Mouse (Mus musculus) limb, embryonic 10.5 days (tissue): Measurements from ENCODE around the gene Rftn1. TPM values are rescaled to one million over a fixed set of nuclear protein-coding genes. Genes with fewer than 3 reads are reported as not detected.

Source experiments
- DNase-seq: peaks from one replicate; pipeline ENCODE4 v3.0.0-alpha.2; 2017; ENCODE audit warnings: low spot score
- H3K27ac ChIP-seq: fragments of 300-500 bp; sonication (generic); 2 replicates; pipeline ENCODE4 v1.5.1; 2016; ENCODE audit warnings: mild to moderate bottlenecking
- H3K27me3 ChIP-seq: fragments of 300-500 bp; sonication (generic); 2 replicates; pipeline ENCODE4 v1.6.1; 2016; ENCODE audit warnings: low read depth, mild to moderate bottlenecking; ENCODE audit not compliant: poor library complexity, severe bottlenecking
- H3K36me3 ChIP-seq: fragments of 300-500 bp; sonication (generic); 2 replicates; pipeline ENCODE4 v1.6.1; 2016; ENCODE audit warnings: mild to moderate bottlenecking, moderate library complexity
- H3K4me1 ChIP-seq: fragments of 300-500 bp; sonication (generic); 2 replicates; pipeline ENCODE4 v1.6.1; 2016
- H3K4me3 ChIP-seq: fragments of 300-500 bp; sonication (generic); 2 replicates; pipeline ENCODE4 v1.5.1; 2016; ENCODE audit warnings: mild to moderate bottlenecking, moderate library complexity
- H3K9me3 ChIP-seq: fragments of 300-500 bp; sonication (generic); replicated peaks from 2 replicates; pipeline ENCODE4 v1.6.1; 2016; ENCODE audit warnings: mild to moderate bottlenecking
- WGBS: fragments of 180-500 bp; shearing (Covaris S2); methylation state at CpG from one replicate; pipeline ENCODE4 v1.1.7; 2016; 5-methylcytosine and 5-hydroxymethylcytosine counted together
- polyA plus RNA-seq: library from polyadenylated mRNA; unstranded; fragments of >200 nt; fragmentation: Nextera tagmentation; extraction: Ambion mirVana; gene quantifications from 2 replicates; pipeline ENCODE4 v1.2.1, GENCODE M21; 2016

Rftn1 gene
- polyA plus RNA-seq = 6.3 and 7.2 TPM in 2 replicates

DNA sequence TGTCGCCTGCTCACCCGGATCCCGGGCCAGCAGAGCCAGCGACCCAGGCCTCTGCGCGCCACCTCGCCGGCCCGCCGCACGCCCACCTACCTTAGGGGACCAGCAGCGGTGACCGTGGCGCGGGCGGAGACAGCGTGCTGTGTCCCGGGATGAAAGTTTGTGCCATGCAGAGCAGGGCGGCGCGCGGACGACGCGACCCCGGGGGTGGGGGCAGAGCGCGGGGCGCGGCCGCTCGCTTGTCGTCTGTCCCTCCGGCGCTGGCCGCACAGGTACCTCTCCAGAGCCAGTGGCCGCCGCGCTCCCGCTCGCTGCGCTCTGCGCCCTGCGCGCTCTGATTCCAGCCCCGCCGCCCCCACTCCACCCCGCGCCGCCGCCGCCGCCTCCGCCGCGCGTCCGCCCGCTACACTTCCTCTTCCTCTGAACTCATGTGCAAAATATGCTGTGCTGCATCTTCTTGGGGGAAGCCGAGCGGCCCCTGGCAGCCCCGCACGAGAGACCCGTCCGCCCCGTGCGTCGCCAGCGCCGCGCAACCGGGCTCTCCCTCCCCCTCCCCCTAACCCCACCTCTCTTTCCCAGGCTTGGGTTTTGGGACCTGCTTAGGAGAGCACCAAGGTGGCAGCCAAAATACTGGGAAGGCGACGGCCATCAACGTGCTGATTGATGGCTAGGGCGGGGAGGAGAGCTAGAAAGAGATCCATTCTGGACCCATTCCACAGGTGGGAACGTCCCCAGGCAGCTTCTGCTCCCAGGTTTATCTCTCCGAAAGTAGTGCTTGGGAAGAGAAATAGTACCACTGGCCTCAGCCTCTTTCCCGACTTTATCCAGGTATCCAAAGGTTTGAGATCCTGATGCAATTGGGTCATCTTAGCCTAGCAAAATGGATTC lies at the start of gene Rftn1:
Gene Rftn1 (minus strand): TSS at position 544 of the 885 bp plus-strand sequence.
- DNase-seq = peak; percentile 76
- 1% methylated on average over 79 of the region's 79 CpGs for WGBS
- no peaks in the 10 kb centered on the region for H3K9me3 ChIP-seq
- H3K36me3 ChIP-seq = no peaks in the 10 kb centered on the region
- peaks cover 33% of the 10 kb centered on the region for H3K4me1 ChIP-seq
- peak within 1 kb of the TSS; percentile 83 for H3K27ac ChIP-seq
- peaks cover 38% of the 10 kb centered on the region for H3K27me3 ChIP-seq
- peak within 1 kb of the TSS; percentile 81 for H3K4me3 ChIP-seq

DNA sequence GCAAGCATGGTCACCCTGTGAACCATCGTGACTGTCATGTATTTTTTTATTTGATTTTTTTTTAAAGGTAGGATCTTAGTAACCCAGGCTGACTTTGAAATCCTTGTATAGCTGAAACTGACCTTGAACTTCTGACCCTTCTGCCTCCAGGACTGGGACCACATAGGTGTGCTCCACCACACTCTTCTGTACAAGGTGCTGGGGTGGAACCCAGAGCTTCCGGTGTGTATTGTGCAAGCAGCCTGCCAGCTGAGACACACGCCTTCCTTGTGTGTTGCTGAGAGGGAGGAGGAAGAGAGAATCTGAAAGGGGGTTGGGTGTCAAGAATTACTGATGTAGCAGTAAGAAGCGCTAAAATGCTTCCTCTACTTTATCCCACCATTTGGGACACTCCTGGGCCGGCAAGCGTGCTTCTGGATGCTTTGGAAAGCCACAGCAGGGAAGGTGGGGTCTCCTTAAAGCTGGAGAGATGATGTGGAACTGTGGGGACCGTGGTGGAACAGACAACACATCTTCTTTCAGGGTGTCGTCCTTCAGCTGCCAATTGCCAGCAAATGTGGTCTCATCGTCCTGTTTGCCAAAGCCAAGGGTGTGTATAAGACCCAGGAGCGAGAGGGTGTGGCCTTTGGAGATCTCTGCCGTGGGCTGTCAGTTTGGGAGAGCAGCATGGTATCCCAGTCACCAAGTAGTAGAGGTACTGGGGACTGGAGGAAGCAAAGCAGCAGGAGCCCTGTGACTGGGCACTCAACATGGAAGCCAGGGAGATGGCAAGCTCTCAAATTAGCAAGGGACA lies 47.5 kb upstream of the Rftn1 start:
- WGBS = 64% methylated on average over 11 of the region's 11 CpGs
- H3K4me1 ChIP-seq = peaks cover 15% of the 10 kb centered on the region
- H3K27ac ChIP-seq = no peak overlapping the region
- no peaks in the 10 kb centered on the region for H3K27me3 ChIP-seq
- H3K9me3 ChIP-seq = no peaks in the 10 kb centered on the region
- DNase-seq = no peak
- no peaks in the 10 kb centered on the region for H3K36me3 ChIP-seq
- H3K4me3 ChIP-seq = no peak overlapping the region

DNA sequence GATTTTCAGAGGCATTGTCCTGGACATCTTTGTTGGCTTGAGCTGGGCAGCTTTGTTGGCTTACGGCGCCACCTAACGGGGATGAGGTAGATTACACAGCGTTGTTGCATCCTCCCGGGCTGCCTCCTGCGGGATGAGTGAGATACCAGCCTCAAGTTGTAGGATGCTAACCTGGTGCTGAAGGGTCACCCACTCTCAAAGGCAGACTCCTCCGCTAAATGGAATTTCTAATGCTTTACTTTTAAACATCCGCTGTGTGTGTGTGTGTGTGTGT lies 46.9 kb upstream of the Rftn1 start:
- DNase-seq = peak; percentile 89
- H3K27me3 ChIP-seq = no peaks in the 10 kb centered on the region
- no peaks in the 10 kb centered on the region for H3K36me3 ChIP-seq
- no peak overlapping the region for H3K4me3 ChIP-seq
- H3K27ac ChIP-seq = no peak overlapping the region; the same call in 1 of the 2 replicates
- no peaks in the 10 kb centered on the region for H3K9me3 ChIP-seq
- 9% methylated on average over 8 of the region's 8 CpGs for WGBS
- H3K4me1 ChIP-seq = peaks cover 15% of the 10 kb centered on the region

DNA sequence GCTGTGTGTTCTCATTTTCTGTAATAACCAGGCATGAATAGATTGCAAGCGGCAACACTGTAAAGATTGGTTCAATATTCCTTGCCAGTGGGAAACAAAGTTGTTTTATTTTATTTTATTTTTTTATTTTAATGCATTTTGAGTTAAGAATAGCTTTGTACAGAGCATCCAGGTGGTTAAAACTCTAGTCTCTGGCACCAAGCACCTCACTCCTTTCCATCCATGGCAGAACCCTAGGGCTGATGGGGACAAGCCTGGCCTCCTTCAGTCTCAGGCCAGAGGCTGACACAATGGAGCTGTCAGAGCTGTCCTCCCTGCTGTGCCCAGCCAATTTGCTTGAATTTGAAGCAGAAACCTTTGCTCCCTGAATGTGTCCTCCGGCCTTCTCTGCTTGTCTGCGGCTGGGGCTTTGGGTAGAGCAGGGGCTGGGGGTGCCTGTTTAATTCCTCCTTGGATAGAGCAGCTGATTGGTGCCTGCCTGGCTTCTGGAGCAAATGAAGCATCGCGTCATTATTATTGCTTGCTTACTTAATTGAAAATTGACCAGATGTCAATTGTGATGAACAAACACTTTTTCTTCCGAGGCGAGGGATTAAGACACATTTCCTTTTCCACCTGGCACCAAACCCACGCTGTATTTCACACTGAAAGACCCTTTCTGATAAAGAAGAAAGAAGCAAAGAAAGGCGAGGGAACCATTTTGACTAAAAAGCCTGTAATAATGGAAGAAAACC lies 46.4 kb upstream of the Rftn1 start:
- no peak for DNase-seq
- 50% methylated on average over 9 of the region's 9 CpGs for WGBS
- no peak overlapping the region for H3K4me3 ChIP-seq
- H3K4me1 ChIP-seq = peaks cover 15% of the 10 kb centered on the region
- H3K27ac ChIP-seq = peak overlapping the region; percentile 57
- no peaks in the 10 kb centered on the region for H3K36me3 ChIP-seq
- no peaks in the 10 kb centered on the region for H3K27me3 ChIP-seq
- no peaks in the 10 kb centered on the region for H3K9me3 ChIP-seq

DNA sequence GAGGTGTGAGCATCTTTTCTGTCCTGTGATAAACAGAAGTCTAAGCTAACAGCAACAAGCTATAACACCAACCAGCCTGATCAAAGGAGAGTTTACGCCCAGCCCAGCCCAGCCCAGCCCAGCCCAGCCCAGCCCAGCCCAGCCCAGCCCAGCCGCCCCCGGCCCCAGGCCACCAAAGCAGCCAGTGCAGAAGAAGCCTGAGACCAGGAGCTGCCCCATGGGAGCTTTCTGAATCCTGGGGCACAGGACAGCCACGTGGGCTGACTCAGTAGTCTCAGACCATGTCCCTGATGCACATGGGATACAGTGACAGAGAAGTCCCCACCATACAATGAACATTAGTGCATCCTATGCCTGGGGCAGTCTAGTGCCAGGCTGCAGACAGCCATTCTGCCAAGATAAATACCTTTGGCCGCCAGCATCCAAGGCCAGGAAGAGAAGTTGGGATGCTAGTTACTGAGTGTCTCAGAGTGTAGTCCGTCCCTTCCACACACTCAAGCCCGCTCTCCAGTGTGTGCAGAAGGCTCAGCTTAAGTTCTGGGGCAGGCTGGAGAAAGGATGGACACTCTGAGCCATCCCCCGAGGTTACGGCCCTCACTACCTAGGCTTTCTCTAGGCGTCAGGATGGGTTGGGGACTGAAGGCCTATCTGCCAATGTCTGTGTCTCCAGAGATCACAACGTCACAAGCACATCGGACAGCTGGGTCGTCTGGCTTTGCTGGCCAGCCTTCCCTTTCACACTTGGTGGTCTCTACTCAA lies 45.6 kb upstream of the Rftn1 start:
- Histone ChIP-seq H3K9me3 (no peaks in the 10 kb centered on the region), H3K27me3 (no peaks in the 10 kb centered on the region), H3K4me1 (peaks cover 15% of the 10 kb centered on the region), H3K27ac (no peak overlapping the region; the same call in 1 of the 2 replicates), H3K36me3 (no peaks in the 10 kb centered on the region), H3K4me3 (no peak overlapping the region)
- 55% methylated on average over 13 of the region's 13 CpGs for WGBS
- no peak for DNase-seq

DNA sequence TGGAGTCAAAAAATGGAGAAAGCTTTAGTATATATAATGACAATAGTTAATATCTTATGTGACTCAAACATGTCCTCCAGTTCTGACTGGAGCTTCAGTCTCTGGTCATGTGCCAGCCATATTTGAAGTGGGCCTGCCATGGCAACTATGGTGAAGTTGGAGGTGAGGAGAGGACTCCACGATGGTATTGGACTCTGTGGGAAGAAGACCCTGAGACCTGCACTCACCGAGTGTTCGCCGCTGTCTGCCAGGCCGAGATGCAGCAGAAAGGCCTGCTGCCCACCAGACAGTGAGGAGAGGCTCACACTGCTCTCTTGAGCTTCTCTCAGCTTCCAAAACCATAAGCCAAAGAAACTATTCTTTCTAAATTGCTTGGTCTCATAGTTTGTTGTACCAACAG lies 43.5 kb upstream of the Rftn1 start:
- 91% methylated on average over 5 of the region's 5 CpGs for WGBS
- no peak for DNase-seq
- no peak overlapping the region for H3K27ac ChIP-seq

DNA sequence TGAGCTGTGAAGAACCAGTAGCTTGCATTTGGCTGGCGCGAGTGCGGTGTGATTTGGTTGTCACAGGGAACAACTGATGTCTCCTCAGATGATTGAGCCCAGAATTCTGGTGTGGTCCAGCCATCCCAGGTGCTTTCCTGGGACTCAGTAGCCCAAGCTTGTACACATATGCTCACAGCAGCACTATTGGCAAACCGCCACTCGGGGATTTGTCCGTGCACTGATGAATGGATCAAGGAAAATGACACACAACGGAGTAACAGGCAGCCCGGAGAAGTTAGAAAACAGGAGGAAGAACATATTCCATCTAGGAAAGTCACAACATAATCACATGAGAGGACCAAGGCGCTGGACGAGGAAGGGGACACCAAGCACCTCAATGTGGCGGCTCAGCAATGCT lies 42.3 kb upstream of the Rftn1 start:
- H3K36me3 ChIP-seq = no peaks in the 10 kb centered on the region
- no peak overlapping the region for H3K27ac ChIP-seq
- peaks cover 15% of the 10 kb centered on the region for H3K4me1 ChIP-seq
- 95% methylated on average over 11 of the region's 11 CpGs for WGBS
- no peak overlapping the region for H3K4me3 ChIP-seq
- no peaks in the 10 kb centered on the region for H3K27me3 ChIP-seq
- no peak for DNase-seq
- H3K9me3 ChIP-seq = no peaks in the 10 kb centered on the region

More for the DNA sequence above, 43.5 kb upstream of the Rftn1 start:
- Histone ChIP-seq H3K36me3 (no peaks in the 10 kb centered on the region), H3K9me3 (no peaks in the 10 kb centered on the region), H3K27me3 (no peaks in the 10 kb centered on the region), H3K4me1 (peaks cover 15% of the 10 kb centered on the region), H3K4me3 (no peak overlapping the region)

DNA sequence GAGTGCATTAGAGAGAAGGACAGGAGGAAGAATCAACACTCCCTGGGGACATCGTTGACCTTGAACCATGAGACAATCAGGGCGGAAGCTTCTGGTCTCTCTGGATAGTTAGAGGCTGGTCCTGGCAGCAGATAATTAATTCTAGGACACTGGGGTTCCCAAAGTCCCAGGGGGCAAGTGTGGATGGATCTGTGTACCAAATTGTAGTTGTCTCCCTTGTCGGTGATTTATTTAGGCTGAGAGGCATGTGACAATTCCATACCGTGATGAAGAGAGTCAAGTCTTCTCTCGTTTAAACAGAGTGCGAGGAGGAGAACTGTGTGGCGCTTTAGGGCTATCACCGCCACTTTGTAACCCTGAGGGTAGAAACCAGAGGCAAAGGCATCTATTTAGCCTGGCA lies 40.7 kb upstream of the Rftn1 start:
- Histone ChIP-seq H3K4me3 (no peak overlapping the region), H3K27ac (no peak overlapping the region), H3K27me3 (no peaks in the 10 kb centered on the region), H3K9me3 (no peaks in the 10 kb centered on the region), H3K4me1 (peaks cover 6% of the 10 kb centered on the region), H3K36me3 (no peaks in the 10 kb centered on the region)
- DNase-seq = no peak
- 88% methylated on average over 8 of the region's 8 CpGs for WGBS

DNA sequence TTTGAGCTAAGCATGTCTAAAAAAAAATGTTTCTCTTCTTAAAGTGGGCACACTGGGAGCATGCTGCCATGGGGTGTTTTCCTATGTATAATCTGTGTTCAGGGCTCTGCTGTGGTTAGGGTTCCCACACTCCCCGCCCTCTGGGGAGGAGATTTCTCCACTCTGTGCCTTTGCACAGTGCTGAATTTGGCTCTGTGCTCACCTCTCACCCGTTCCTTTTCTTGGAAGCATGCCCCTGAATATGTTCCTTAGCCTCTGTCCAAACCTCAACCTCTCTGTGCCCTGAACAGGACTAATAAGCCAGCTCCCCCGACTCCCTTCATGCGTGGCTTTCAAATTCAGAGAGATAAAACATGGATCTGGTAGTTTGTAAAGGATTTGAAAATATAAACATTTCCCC lies 39.1 kb upstream of the Rftn1 start:
- Histone ChIP-seq H3K27ac (no peak overlapping the region), H3K4me1 (no peaks in the 10 kb centered on the region), H3K9me3 (no peaks in the 10 kb centered on the region), H3K4me3 (no peak overlapping the region), H3K36me3 (no peaks in the 10 kb centered on the region), H3K27me3 (no peaks in the 10 kb centered on the region)
- WGBS = 83% methylated on average over 4 of the region's 4 CpGs
- no peak for DNase-seq

DNA sequence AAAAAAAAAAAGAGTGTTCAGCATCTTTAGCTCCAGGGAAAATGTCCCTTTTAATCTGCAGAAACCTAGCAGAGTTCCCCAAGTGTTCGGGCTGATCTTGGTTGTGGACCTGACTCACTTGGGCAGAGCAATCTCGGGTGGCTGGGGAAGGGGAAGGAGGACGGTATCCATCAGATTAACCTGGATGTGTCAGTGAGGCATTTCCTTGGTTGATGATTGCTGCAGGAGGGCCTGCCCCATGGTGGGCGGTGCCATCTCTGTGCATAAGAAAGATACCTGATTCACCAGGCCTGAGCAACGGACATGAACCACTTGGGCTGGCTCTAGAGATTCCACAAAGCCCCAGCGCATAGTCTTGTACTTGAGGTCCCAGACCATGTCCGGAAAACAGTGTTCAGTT lies 36.9 kb upstream of the Rftn1 start:
- no peaks in the 10 kb centered on the region for H3K36me3 ChIP-seq
- 76% methylated on average over 7 of the region's 7 CpGs for WGBS
- H3K9me3 ChIP-seq = no peaks in the 10 kb centered on the region
- no peak for DNase-seq
- no peak overlapping the region for H3K4me3 ChIP-seq
- no peaks in the 10 kb centered on the region for H3K27me3 ChIP-seq
- peaks cover 3% of the 10 kb centered on the region for H3K4me1 ChIP-seq
- no peak overlapping the region for H3K27ac ChIP-seq

DNA sequence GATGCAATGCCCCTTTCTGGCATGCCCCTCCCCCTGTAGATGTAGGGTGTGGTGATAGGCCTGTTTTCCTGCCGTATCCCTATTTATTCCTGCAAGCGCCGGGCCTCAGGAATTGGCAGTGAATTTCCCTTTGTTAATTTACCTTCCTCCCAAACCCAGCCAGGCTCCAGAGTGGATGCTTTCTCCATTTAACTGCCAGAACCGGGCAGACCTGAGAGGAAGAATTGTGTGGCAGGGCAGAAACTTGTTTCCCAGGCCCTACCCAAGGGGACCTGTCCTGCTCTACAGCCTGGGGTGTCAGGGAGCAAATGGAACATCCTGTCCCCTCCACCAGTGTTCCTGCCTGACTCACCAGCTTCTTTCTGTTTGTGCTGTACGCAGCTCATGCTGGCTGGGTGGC lies 34.2 kb upstream of the Rftn1 start:
- 67% methylated on average over 5 of the region's 5 CpGs for WGBS
- no peak for DNase-seq
- H3K4me3 ChIP-seq = no peak overlapping the region
- H3K9me3 ChIP-seq = no peaks in the 10 kb centered on the region
- H3K4me1 ChIP-seq = peaks cover 3% of the 10 kb centered on the region
- H3K27ac ChIP-seq = no peak overlapping the region
- H3K36me3 ChIP-seq = no peaks in the 10 kb centered on the region
- no peaks in the 10 kb centered on the region for H3K27me3 ChIP-seq

DNA sequence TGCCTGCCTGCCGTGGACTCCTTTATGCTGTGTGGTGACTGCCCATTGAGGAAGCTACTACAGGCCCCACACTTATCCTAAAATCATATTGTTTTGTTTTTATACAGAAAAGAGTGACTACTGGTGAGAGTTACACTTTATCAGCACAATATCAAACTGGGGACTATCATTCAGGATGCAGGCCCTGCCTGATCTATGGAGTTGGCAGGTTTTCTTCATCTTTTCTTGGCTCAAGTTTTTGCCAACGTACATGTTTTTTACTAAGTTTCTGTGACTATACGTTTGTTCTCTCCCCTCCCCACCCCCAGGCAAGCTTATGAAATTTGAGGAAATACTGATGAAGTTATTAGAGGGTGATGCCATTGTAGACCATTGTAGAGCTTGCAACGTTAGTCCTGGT lies 27.5 kb upstream of the Rftn1 start:
- WGBS = 88% methylated on average over 4 of the region's 4 CpGs
- Histone ChIP-seq H3K27me3 (no peaks in the 10 kb centered on the region), H3K36me3 (no peaks in the 10 kb centered on the region), H3K27ac (no peak overlapping the region), H3K9me3 (no peaks in the 10 kb centered on the region), H3K4me3 (no peak overlapping the region), H3K4me1 (no peaks in the 10 kb centered on the region)
- no peak for DNase-seq
